Mouse (Mus musculus) spleen, adult 2 months (tissue): Measurements from ENCODE around the gene Macrod2. TPM values are rescaled to one million over a fixed set of nuclear protein-coding genes. Genes with fewer than 3 reads are reported as not detected.
A peak's percentile ranks its signal among the peaks of the same experiment; 100 is the strongest.

Source experiments
- DNase-seq, 2 experiments: peaks; one replicate each; pipeline versions ENCODE4 v3.0.0 to v3.0.0-alpha.2; 2012 to 2021; ENCODE audit warnings: low spot score in 2 of 2, low read depth in 1 of 2
- H3K27ac ChIP-seq: fragments of 200-500 bp; 2 replicates; pipeline ENCODE4 v1.5.1; 2012; ENCODE audit warnings: low read length, inconsistent platforms; ENCODE audit not compliant: insufficient read depth
- H3K27me3 ChIP-seq: fragments of 200-500 bp; 2 replicates; pipeline ENCODE4 v1.6.1; 2012; ENCODE audit warnings: mild to moderate bottlenecking, moderate library complexity, low read length, inconsistent platforms; ENCODE audit not compliant: control insufficient read depth, insufficient read depth
- H3K36me3 ChIP-seq: fragments of 200-500 bp; 2 replicates; pipeline ENCODE4 v1.6.1; 2012; ENCODE audit warnings: mild to moderate bottlenecking, low read length, inconsistent platforms; ENCODE audit not compliant: control insufficient read depth, insufficient read depth
- H3K4me1 ChIP-seq: fragments of 200-500 bp; 2 replicates; pipeline ENCODE4 v1.6.1; 2011; ENCODE audit warnings: inconsistent platforms; ENCODE audit not compliant: control insufficient read depth, insufficient read depth, insufficient read length
- H3K4me3 ChIP-seq: fragments of 200-500 bp; 2 replicates; pipeline ENCODE4 v1.5.1; 2011; ENCODE audit warnings: mild to moderate bottlenecking, inconsistent platforms; ENCODE audit not compliant: insufficient read depth, insufficient read length; ENCODE audit errors: extremely low read depth
- CTCF ChIP-seq: fragments of 200-500 bp; IDR thresholded peaks from 2 replicates; pipeline ENCODE4 v1.5.1; 2011; ENCODE audit warnings: mild to moderate bottlenecking, inconsistent platforms; ENCODE audit not compliant: insufficient read depth, insufficient read length, insufficient replicate concordance; ENCODE audit errors: extremely low read depth
- POLR2A ChIP-seq: fragments of 200-500 bp; IDR thresholded peaks from 2 replicates; pipeline ENCODE4 v1.6.1; 2011; ENCODE audit warnings: low read depth, low read length, inconsistent platforms
- WGBS: fragments of 180-500 bp; shearing (Covaris S2); methylation state at CpG from one replicate; pipeline ENCODE4 v1.1.7; 2018; 5-methylcytosine and 5-hydroxymethylcytosine counted together
- polyA plus RNA-seq: library from polyadenylated mRNA; depleted of rRNA; stranded (reverse); fragments of >200 nt; gene quantifications from 2 replicates; pipeline ENCODE4 v1.2.3, GENCODE M21; 2012; rRNA removed

The Macrod2 gene
- 1.0 and 2.2 TPM in 2 replicates for polyA plus RNA-seq

GRCm38 (mm10) chr2:140395179-140395578 is at the start of gene Macrod2:
TSS of gene Macrod2 (plus strand) at chr2:140395309.
- Histone ChIP-seq H3K4me3 (peak within 1 kb of the TSS; percentile 52), H3K36me3 (no peaks in the 10 kb centered on the region), H3K27ac (no peak within 1 kb of the TSS), H3K27me3 (peaks cover 9% of the 10 kb centered on the region), H3K4me1 (peaks cover 9% of the 10 kb centered on the region)
- peak; percentile 56 to 68 for DNase-seq
- TF ChIP-seq CTCF (no peak), POLR2A (no peak)
- WGBS = under 1% methylated on average over 46 of the region's 47 CpGs

DNA sequence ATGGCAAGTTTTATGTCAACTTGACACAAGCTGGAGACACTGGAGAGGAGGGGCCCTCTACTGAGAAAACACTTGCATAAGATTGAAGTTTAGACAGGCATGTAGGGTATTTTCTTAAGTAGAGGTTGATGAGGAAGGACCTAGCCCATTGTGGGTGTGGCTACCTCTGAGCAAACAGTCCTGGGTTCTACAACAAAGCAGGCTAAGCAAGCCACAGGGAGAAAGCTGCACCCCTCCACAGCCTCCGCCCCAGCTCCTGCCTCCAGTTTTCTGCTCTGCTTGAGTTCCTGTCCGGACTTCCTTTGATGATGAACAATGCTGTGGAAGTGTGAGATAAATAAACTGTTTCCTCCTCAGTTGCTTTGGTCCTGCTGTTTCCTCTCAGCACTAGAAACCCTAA is 35.2 kb upstream of the Macrod2 start:
- TF ChIP-seq CTCF (no peak), POLR2A (no peak)
- no peak overlapping the region for H3K4me3 ChIP-seq
- DNase-seq = no peak
- no peaks in the 10 kb centered on the region for H3K27me3 ChIP-seq
- H3K4me1 ChIP-seq = no peaks in the 10 kb centered on the region
- H3K36me3 ChIP-seq = no peaks in the 10 kb centered on the region
- 72% methylated on average over 2 of the region's 2 CpGs for whole genome bisulfite sequencing
- no peak overlapping the region for H3K27ac ChIP-seq

- Histone ChIP-seq H3K27me3 (no peaks in the 10 kb centered on the region), H3K27ac (no peak overlapping the region), H3K4me3 (no peak overlapping the region), H3K36me3 (no peaks in the 10 kb centered on the region), H3K4me1 (no peaks in the 10 kb centered on the region)
- 86% methylated on average over 1 of the region's 1 CpGs for WGBS
- no peak for TF ChIP-seq POLR2A
- TF ChIP-seq CTCF = no peak
- no peak for DNase-seq
Measured at GRCm38 (mm10) chr2:140364804-140365203, 30.3 kb upstream of the Macrod2 start.

DNA sequence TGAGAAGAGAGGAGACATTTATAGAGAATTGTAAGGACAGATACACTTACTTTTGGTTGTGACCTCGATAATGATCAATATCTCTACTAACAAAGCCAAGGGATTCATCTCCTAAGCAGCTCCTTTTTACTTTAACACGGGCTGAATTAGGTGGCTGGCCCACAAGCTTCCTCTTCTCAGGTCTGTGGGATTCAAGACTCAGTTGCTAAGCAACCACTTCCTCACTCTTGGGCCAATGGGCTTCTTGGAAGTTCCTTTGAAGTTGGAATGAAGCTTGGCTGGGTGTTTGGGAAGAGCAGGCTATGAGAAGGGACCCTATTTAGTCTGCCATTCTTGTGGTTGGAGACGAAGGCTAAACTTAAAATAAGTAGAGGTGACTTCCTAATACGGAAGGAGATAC is 5.6 kb upstream of the Macrod2 start, which contains the start of gene Sel1l2:
Gene Sel1l2, minus strand, starts transcription at position 182 of the 400 bp plus-strand sequence.
- Histone ChIP-seq H3K27me3 (no peaks in the 10 kb centered on the region), H3K4me3 (no peak within 1 kb of the TSS), H3K4me1 (no peaks in the 10 kb centered on the region), H3K36me3 (no peaks in the 10 kb centered on the region), H3K27ac (no peak within 1 kb of the TSS)
- TF ChIP-seq POLR2A (no peak), CTCF (no peak)
- DNase-seq = no peak
- 49% methylated on average over 4 of the region's 4 CpGs for WGBS

DNA sequence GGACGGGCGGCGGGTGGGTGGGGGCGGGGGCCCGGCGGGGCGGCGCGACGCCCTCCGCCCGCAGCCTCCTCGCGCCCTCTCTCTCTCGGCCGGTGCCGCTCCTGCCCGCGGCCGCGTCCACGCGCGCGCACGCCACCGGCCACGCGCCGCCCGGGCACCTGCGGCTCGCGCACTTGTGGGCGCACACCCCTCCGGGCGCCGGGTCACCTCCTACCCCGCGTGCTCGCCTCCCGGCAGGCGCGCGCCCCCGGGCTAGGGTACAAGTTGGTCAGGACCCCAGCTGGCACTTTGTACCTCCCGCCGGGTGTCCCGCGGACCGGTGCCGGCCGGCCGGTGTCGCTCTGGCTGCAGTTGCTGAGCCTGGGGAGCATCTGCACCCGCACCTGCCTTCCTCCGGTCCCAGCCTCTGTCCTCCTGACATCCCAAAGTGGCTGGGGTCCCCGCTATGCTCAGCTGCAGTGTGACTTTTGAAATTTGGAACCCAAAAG is 679 bp downstream of the Macrod2 start:
- WGBS = 1% methylated on average over 50 of the region's 58 CpGs
- TF ChIP-seq CTCF (no peak), POLR2A (no peak)
- H3K27ac ChIP-seq = no peak overlapping the region
- peak in 1 of 2 experiments; percentile 3 for DNase-seq
- H3K4me3 ChIP-seq = peak overlapping the region; percentile 42
- H3K27me3 ChIP-seq = peaks cover 9% of the 10 kb centered on the region
- H3K36me3 ChIP-seq = no peaks in the 10 kb centered on the region
- H3K4me1 ChIP-seq = peaks cover 9% of the 10 kb centered on the region

GRCm38 (mm10) chr2:140425844-140426243 is 30.7 kb downstream of the Macrod2 start:
- TF ChIP-seq CTCF (no peak), POLR2A (no peak)
- H3K27me3 ChIP-seq = no peaks in the 10 kb centered on the region
- H3K36me3 ChIP-seq = no peaks in the 10 kb centered on the region
- no peaks in the 10 kb centered on the region for H3K4me1 ChIP-seq
- H3K4me3 ChIP-seq = no peak overlapping the region
- H3K27ac ChIP-seq = no peak overlapping the region
- DNase-seq = no peak

DNA sequence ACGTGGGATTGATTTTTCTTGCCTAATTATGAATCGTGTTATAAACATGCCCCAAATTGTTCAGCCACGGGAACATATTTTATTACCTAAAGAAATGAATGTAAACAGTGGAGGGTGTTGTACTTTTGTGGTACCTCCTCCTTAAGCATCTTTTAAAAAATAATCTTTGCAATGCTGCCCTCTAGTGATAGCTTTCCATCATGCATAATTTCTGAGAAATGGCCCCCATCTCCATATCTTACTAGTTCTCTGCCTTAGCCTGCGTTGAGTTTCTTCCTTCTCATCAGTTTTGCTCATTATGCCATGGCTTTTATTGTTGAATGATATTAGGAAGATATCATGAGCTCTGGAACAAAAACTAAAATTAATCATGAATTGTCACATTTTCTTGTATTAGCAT is 32.2 kb downstream of the Macrod2 start:
- H3K4me3 ChIP-seq = no peak overlapping the region
- no peak for DNase-seq
- no peak overlapping the region for H3K27ac ChIP-seq
- no peaks in the 10 kb centered on the region for H3K27me3 ChIP-seq
- WGBS = 18% methylated on average over 4 of the region's 4 CpGs
- no peaks in the 10 kb centered on the region for H3K4me1 ChIP-seq
- TF ChIP-seq CTCF (no peak), POLR2A (no peak)
- H3K36me3 ChIP-seq = no peaks in the 10 kb centered on the region
